Mouse (Mus musculus) heart, adult 8-10 months (tissue): ENCODE measurements around the gene Ctsk. TPM values are rescaled to one million over a fixed set of nuclear protein-coding genes. Genes with fewer than 3 reads are reported as not detected.
"Not testable (repeated sequence)": the region's sequence is repeated elsewhere in the genome, so short reads cannot be mapped to it uniquely, and the experiment has no call there.

Source experiments
- DNase-seq: peaks from one replicate; pipeline ENCODE4 v3.0.0; 2022; ENCODE audit warnings: low spot score
- total RNA-seq, 4 experiments: library from RNA; stranded (reverse); gene quantifications; 2 replicates each; pipeline ENCODE4 v1.2.4; 2022

Gene Ctsk
- total RNA-seq, 4 experiments from 2014 or later = 5.3 to 7.9 (median 6.6) TPM

GRCm38 (mm10) chr3:95524673-95525072 lies 25.6 kb downstream of the Ctsk start:
- no peak for DNase-seq

DNA sequence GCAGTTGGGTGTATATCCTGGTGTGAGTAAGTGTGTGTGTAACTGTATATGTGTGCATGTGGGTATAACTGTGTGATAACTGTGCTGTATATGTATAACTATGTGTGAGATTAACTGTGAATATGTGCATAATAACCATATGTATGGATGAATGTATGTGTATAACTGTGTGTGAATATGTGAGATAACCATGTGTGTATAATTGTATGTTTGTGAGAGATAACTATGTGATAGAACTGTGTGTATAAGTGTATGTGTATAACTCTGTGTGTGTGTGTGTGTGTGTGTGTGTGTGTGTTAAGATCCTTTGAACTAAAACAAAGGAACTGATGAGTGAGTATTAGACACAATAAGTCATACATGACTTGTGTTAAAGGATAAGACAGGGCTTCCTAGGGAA lies 27.1 kb downstream of the Ctsk start:
- DNase-seq = no peak

- no peak for DNase-seq
Measured at GRCm38 (mm10) chr3:95526622-95527211, 27.7 kb downstream of the Ctsk start, which contains the start of gene Ctss. Ctss (plus strand) TSS chr3:95526786.

DNA sequence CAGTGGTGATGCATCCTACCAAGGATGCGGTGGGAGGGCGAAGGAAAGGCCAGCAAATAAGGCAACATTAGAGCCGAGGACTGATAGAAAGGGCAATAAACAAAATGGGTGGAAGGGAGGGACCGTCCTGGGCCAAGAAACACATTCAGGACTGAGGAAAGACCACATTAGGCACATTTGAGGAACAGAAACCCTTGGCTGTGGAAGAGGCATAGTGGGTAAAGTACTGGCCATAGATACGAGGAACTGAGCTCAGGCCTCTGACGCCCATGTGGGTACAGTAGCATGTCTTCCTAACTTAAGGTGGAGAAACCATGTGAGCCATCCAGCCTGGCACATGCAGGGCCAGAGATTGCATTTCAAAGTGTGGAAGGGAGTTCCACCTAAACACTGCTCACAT lies 30.8 kb downstream of the Ctsk start:
- no peak for DNase-seq

DNA sequence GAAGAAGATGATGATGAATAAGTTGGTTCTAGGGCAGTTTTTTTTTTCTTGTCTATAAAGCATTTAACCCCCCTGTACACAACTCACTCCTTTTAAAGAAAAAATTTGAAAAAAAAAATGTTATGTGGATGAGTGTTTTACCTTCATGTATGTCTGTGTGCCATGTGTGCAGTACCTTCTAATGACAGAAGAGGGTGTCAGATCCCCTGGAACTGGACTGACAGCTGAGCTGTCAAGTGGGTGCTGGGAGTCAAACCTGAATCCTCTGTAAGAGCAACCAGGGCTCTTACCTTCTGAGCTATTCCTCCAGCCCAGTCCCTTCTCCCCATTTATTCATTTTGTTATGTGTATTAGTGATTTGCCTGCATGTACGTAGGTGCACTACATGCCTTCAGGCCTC lies 32.0 kb downstream of the Ctsk start:
- DNase-seq = no peak

GRCm38 (mm10) chr3:95533364-95533763 lies 34.3 kb downstream of the Ctsk start:
- DNase-seq = no peak

- DNase-seq = no peak
Measured at GRCm38 (mm10) chr3:95534927-95535326, 35.9 kb downstream of the Ctsk start.

- no peak for DNase-seq
Measured at GRCm38 (mm10) chr3:95538936-95539335, 39.9 kb downstream of the Ctsk start.

GRCm38 (mm10) chr3:95539837-95540236 lies 40.8 kb downstream of the Ctsk start:
- DNase-seq = no peak

DNA sequence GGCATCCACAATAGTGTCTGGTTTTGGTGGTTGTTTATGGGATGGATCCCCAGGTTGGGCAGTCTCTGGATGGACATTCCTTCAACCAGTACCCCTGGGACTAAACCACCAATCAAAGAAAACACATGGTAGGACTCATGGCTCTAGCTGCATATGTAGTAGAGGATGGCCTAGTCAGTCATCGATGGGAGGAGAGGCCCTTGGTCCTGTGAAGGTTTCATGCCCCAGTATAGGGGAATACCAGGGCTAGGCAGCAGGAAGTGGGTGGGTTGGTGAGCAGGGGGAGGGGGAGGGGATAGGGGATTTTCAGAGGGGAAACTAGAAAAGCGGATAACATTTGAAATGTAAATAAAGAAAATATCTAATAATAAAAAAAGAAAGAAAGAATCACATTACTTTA lies 42.1 kb downstream of the Ctsk start:
- not testable (repeated sequence) for DNase-seq

DNA sequence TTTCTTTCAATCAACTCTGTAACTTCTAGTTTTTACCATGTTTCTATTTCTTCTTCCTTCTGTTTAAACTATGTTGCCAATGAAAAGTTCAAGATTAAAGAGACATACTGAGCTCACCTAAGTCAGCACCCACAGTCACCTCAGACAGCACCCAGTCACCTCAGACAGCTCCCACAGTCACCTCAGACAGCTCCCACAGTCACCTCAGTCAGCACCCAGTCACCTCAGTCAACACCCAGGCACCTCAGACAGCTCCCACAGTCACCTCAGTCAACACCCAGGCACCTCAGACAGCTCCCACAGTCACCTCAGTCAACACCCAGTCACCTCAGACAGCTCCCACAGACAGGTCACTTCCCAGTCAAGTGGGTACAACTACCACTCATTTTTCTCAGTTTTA lies 43.1 kb downstream of the Ctsk start:
- no peak for DNase-seq

- no peak for DNase-seq
Measured at GRCm38 (mm10) chr3:95542981-95543380, 43.9 kb downstream of the Ctsk start.

DNA sequence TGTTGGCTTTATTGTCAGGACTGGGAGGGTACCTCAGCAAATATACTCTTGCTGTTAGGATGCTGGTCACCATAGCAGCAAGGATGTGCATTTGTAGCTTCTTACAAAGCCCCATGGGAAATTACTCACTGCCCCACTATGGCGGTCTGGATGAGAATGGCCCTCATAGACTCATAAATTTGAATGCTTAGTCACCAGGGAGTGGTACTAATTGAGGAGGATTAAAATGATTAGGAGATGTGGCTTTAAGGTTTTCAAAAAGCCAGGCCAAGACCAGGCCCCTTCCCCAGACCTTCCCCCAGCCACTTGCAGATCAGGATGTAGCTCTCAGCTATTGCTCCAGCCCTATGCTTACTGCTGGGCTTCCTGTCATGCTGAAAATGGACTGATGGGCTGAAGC lies 51.1 kb downstream of the Ctsk start:
- DNase-seq = no peak

- DNase-seq = no peak
Measured at GRCm38 (mm10) chr3:95553986-95554385, 54.9 kb downstream of the Ctsk start.

Other genes with a start within 250 kb of the Ctsk start
- gene Bnipl, start 248.1 kb upstream of the Ctsk start, total RNA-seq = not detected
- gene Mindy1, start 217.9 kb upstream of the Ctsk start, total RNA-seq = 10 to 100 TPM; 19.5 to 23.8 (median 21.3) TPM
- gene Prune1, start 217.2 kb upstream of the Ctsk start, total RNA-seq = 10 to 100 TPM; 26.3 to 27.9 (median 27.2) TPM
- gene Anxa9, start 192.1 kb upstream of the Ctsk start, total RNA-seq = 1 to 10 TPM in 1 of 4 experiments, under 1 TPM in 2, not detected in 1; 0.52 to 1.5 (median 0.66) TPM
- gene Cers2, start 184.5 kb upstream of the Ctsk start, total RNA-seq = 10 to 100 TPM; 30.6 to 35.5 (median 33.4) TPM
- gene Setdb1, start 142.1 kb upstream of the Ctsk start, total RNA-seq = 10 to 100 TPM; 10.1 to 12.0 (median 10.4) TPM
- not detected for gene 4930558C23Rik, start 96.4 kb upstream of the Ctsk start, total RNA-seq
- gene Arnt, start 64.9 kb upstream of the Ctsk start, total RNA-seq = 10 to 100 TPM; 36.9 to 39.9 (median 39.1) TPM
- gene Ctss, start 27.5 kb downstream of the Ctsk start, total RNA-seq = 10 to 100 TPM in 2 of 4 experiments, 1 to 10 TPM in 2; 7.8 to 17.5 (median 10.0) TPM
- gene Hormad1, start 60.4 kb downstream of the Ctsk start, total RNA-seq = not detected
- 10 to 100 TPM; 17.9 to 20.9 (median 19.6) TPM for gene Golph3l, start 89.7 kb downstream of the Ctsk start, total RNA-seq
- gene Ensa, start 125.7 kb downstream of the Ctsk start, total RNA-seq = 10 to 100 TPM; 77.2 to 84.9 (median 80.6) TPM
- gene Mcl1, start 159.5 kb downstream of the Ctsk start, total RNA-seq = 100 to 1,000 TPM; 123 to 159 (median 134) TPM
- gene Adamtsl4, start 188.7 kb downstream of the Ctsk start, total RNA-seq = 10 to 100 TPM; 35.5 to 60.3 (median 45.4) TPM
- gene Ecm1, start 240.3 kb downstream of the Ctsk start, total RNA-seq = 10 to 100 TPM; 36.6 to 76.5 (median 42.3) TPM